Mouse (Mus musculus): Measurements from ENCODE around the gene Trip10. TPM values are rescaled to one million over a fixed set of nuclear protein-coding genes. Genes with fewer than 3 reads are reported as not detected.
A peak's percentile ranks its signal among the peaks of the same experiment; 100 is the strongest.

The Trip10 gene
- total and polyA plus RNA-seq, 3 experiments = 9.8 to 22.0 (median 16.3) TPM

DNA sequence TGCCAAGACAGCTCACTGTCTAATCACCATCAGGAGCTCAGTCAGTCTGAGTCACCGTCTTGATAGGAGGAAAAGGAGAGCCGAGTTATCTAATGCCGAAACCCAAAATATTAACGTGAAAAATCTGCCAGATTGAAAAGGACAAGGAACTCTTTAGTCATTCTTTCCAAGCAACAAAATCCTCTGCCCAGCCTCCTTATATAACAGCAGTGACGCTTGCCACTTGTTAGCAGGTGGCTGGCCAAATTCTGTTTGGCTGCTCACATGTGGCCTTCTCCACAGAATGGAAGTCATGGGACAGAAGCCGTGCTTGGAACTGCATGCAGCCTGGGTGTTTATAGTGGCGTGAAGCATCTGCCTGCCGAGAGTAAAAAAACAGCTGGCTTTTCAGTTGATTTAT lies 10.5 kb downstream of the Trip10 start:
- H3K27me3 ChIP-seq (ENCODE audit: insufficient read depth, low read length) = no peaks in the 10 kb centered on the region
- no peaks in the 10 kb centered on the region for H3K9me3 ChIP-seq (replicated peaks)
- peaks cover 23% of the 10 kb centered on the region for H3K4me1 ChIP-seq (ENCODE audit: insufficient read depth, low read depth, low read length)
- no peak for DNase-seq (ENCODE audit: low spot score)
- TF ChIP-seq GATA1 (IDR thresholded peaks at IDR 0.05; ENCODE audit: borderline replicate concordance, low read length) (no peak), POLR2AphosphoS5 (IDR thresholded peaks at IDR 0.05; ENCODE audit: insufficient replicate concordance, low read depth, low read length) (no peak), GATA2 (IDR thresholded peaks at IDR 0.05; ENCODE audit: borderline replicate concordance, low read depth, low read length) (no peak), TAL1 (conservative IDR thresholded peaks at IDR 0.05; ENCODE audit: low read depth, low read length) (no peak), CTCF (IDR thresholded peaks at IDR 0.05; ENCODE audit: low read depth, low read length) (no peak)
- no peak for ATAC-seq (ENCODE audit: extremely low read depth, insufficient number of reproducible peaks, low FRiP score, poor library complexity, severe bottlenecking)
- H3K4me3 ChIP-seq (ENCODE audit: low read depth, low read length) = no peak overlapping the region
- peaks cover 94% of the 10 kb centered on the region for H3K36me3 ChIP-seq (replicated peaks)

DNA sequence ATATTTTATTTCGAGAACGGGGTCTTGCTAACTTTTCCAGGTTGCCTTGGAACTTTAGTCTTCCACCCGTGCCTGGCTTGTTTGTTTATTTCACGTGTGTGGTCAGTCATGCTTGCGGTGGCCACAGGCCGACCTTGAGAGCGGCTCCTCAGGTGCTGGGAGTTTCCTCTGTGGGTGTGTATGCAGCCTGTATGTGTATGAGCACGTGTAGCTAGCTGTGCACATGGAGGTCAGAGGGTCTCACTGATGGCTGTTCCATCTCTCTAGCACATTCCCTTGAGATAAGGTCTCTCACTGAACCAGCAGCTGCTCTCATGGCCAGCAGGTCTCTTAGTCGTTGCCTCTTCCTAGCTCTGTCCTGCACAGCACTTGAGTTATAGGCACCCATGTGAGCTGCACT lies 11.1 kb downstream of the Trip10 start:
- no peaks in the 10 kb centered on the region for H3K9me3 ChIP-seq (replicated peaks)
- DNase-seq (ENCODE audit: low spot score) = no peak
- ATAC-seq (ENCODE audit: extremely low read depth, insufficient number of reproducible peaks, low FRiP score, poor library complexity, severe bottlenecking) = no peak
- no peaks in the 10 kb centered on the region for H3K27me3 ChIP-seq (ENCODE audit: insufficient read depth, low read length)
- peaks cover 29% of the 10 kb centered on the region for H3K4me1 ChIP-seq (ENCODE audit: insufficient read depth, low read depth, low read length)
- H3K36me3 ChIP-seq (replicated peaks) = peaks cover 89% of the 10 kb centered on the region
- H3K4me3 ChIP-seq (ENCODE audit: low read depth, low read length) = no peak overlapping the region
- no peak for TF ChIP-seq TAL1 (conservative IDR thresholded peaks at IDR 0.05; ENCODE audit: low read depth, low read length)
- TF ChIP-seq POLR2AphosphoS5 (IDR thresholded peaks at IDR 0.05; ENCODE audit: insufficient replicate concordance, low read depth, low read length) = no peak
- TF ChIP-seq CTCF (IDR thresholded peaks at IDR 0.05; ENCODE audit: low read depth, low read length) = no peak
- no peak for TF ChIP-seq GATA1 (IDR thresholded peaks at IDR 0.05; ENCODE audit: borderline replicate concordance, low read length)
- TF ChIP-seq GATA2 (IDR thresholded peaks at IDR 0.05; ENCODE audit: borderline replicate concordance, low read depth, low read length) = no peak

DNA sequence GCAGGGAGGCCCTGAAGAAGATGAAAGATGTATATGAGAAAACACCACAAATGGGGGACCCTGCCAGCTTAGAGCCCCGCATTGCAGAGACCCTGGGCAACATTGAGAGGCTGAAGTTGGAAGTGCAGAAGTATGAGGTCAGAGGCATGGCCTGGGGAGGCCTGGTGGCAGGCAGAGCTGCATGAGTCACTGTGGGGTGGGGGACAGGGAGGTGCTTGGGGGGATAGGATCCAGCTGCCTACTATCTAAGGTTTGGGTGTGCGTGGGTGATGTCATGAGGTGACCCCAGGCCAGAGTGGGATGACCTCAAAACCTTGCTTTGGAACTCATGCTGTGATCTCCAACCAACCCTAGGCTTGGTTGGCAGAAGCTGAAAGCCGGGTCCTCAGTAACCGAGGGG lies 12.0 kb downstream of the Trip10 start:
- H3K4me3 ChIP-seq (ENCODE audit: low read depth, low read length) = no peak overlapping the region
- no peak for ATAC-seq (ENCODE audit: extremely low read depth, insufficient number of reproducible peaks, low FRiP score, poor library complexity, severe bottlenecking)
- H3K36me3 ChIP-seq (replicated peaks) = peaks cover 80% of the 10 kb centered on the region
- H3K4me1 ChIP-seq (ENCODE audit: insufficient read depth, low read depth, low read length) = peaks cover 31% of the 10 kb centered on the region
- peaks cover 2% of the 10 kb centered on the region for H3K27me3 ChIP-seq (ENCODE audit: insufficient read depth, low read length)
- TF ChIP-seq POLR2AphosphoS5 (IDR thresholded peaks at IDR 0.05; ENCODE audit: insufficient replicate concordance, low read depth, low read length) = no peak
- no peak for TF ChIP-seq TAL1 (conservative IDR thresholded peaks at IDR 0.05; ENCODE audit: low read depth, low read length)
- TF ChIP-seq GATA1 (IDR thresholded peaks at IDR 0.05; ENCODE audit: borderline replicate concordance, low read length) = no peak
- no peak for TF ChIP-seq CTCF (IDR thresholded peaks at IDR 0.05; ENCODE audit: low read depth, low read length)
- TF ChIP-seq GATA2 (IDR thresholded peaks at IDR 0.05; ENCODE audit: borderline replicate concordance, low read depth, low read length) = no peak
- H3K9me3 ChIP-seq (replicated peaks) = no peaks in the 10 kb centered on the region
- DNase-seq (ENCODE audit: low spot score) = no peak

DNA sequence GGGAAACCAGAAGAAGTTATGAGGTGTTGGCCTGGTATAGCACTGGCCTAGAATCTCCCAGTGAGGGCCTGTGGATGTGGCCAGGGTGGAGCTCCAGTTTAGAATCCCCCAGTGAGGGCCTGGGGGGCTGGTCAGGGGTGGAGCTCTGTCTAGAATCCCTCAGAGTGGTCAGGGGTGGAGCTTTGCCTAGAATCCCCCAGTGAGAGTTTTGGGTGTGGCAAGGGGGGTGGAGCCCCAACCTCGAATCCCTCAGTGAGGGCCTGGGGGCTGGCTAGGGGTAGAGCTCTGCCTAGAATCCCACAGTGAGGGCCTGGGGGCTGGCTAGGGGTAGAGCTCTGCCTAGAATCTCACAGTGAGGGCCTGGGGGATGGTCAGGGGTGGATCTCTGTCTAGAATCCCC lies 12.5 kb downstream of the Trip10 start:
- H3K4me3 ChIP-seq (ENCODE audit: low read depth, low read length) = no peak overlapping the region
- H3K9me3 ChIP-seq (replicated peaks) = no peaks in the 10 kb centered on the region
- H3K4me1 ChIP-seq (ENCODE audit: insufficient read depth, low read depth, low read length) = peaks cover 26% of the 10 kb centered on the region
- no peak for DNase-seq (ENCODE audit: low spot score)
- peaks cover 75% of the 10 kb centered on the region for H3K36me3 ChIP-seq (replicated peaks)
- peak; percentile 30; the same call in 1 of the 2 replicates for ATAC-seq (ENCODE audit: extremely low read depth, insufficient number of reproducible peaks, low FRiP score, poor library complexity, severe bottlenecking)
- H3K27me3 ChIP-seq (ENCODE audit: insufficient read depth, low read length) = peaks cover 3% of the 10 kb centered on the region
- TF ChIP-seq GATA2 (IDR thresholded peaks at IDR 0.05; ENCODE audit: borderline replicate concordance, low read depth, low read length) (no peak), POLR2AphosphoS5 (IDR thresholded peaks at IDR 0.05; ENCODE audit: insufficient replicate concordance, low read depth, low read length) (no peak), GATA1 (IDR thresholded peaks at IDR 0.05; ENCODE audit: borderline replicate concordance, low read length) (no peak), CTCF (IDR thresholded peaks at IDR 0.05; ENCODE audit: low read depth, low read length) (no peak), TAL1 (conservative IDR thresholded peaks at IDR 0.05; ENCODE audit: low read depth, low read length) (no peak)

DNA sequence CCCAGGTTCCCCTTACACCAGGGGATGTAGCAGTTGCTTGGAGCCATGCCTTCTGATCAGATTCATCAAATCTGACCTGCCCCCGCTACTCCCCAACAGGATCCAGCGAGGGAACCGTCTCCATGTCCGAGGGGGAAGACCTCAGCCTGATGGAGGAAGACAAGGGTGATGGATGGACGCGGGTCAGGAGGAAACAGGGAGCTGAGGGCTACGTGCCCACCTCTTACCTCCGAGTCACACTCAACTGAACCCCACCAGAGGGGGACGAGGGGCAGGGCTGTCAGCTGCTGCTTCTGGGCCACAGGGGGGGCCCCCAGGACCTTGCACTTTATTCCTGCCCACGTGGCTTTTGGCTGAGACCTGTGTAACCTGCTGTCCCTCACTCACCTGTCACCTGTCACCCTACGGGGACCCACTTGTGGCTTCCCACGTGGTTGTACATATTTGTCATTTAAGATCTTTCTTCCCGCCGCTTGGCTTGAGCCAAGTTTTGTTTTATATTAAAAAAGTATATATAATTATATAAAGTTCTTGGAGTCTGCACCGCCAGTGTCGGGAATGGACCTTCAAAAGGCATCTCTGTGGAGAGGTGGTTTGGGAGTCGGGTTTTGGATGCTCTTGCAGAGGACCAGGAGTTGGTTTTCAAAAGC lies 13.8 kb downstream of the Trip10 start:
- Histone ChIP-seq H3K36me3 (replicated peaks) (peaks cover 65% of the 10 kb centered on the region), H3K4me1 (ENCODE audit: insufficient read depth, low read depth, low read length) (peaks cover 26% of the 10 kb centered on the region), H3K4me3 (ENCODE audit: low read depth, low read length) (no peak overlapping the region), H3K27me3 (ENCODE audit: insufficient read depth, low read length) (peaks cover 11% of the 10 kb centered on the region), H3K9me3 (replicated peaks) (no peaks in the 10 kb centered on the region)
- ATAC-seq (ENCODE audit: extremely low read depth, insufficient number of reproducible peaks, low FRiP score, poor library complexity, severe bottlenecking) (no peak), DNase-seq (ENCODE audit: low spot score) (no peak)
- TF ChIP-seq GATA2 (IDR thresholded peaks at IDR 0.05; ENCODE audit: borderline replicate concordance, low read depth, low read length) = no peak
- TF ChIP-seq POLR2AphosphoS5 (IDR thresholded peaks at IDR 0.05; ENCODE audit: insufficient replicate concordance, low read depth, low read length) = no peak
- TF ChIP-seq CTCF (IDR thresholded peaks at IDR 0.05; ENCODE audit: low read depth, low read length) = no peak
- TF ChIP-seq TAL1 (conservative IDR thresholded peaks at IDR 0.05; ENCODE audit: low read depth, low read length) = no peak

DNA sequence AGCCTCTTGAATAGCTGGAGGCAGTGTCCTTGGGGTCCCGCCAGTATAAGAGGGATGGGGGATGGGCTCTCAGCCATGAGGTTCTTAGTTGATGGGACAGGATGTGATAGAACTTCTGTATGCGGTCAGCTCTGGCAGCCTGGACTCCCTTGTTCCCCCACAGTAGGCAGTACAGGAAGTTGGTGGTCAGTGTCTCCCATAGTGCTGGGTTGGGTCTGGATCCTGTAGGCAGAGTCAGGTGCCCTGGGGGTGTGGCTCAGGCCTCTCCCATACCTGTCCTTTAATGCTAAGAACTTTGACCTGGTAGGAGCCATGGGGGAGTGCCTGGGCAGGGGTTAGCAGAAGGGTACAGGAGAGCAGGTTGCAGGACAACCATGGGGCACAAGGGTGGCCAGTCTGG lies 14.9 kb downstream of the Trip10 start:
- H3K27me3 ChIP-seq (ENCODE audit: insufficient read depth, low read length) = peaks cover 18% of the 10 kb centered on the region
- no peak overlapping the region for H3K4me3 ChIP-seq (ENCODE audit: low read depth, low read length)
- ATAC-seq (ENCODE audit: extremely low read depth, insufficient number of reproducible peaks, low FRiP score, poor library complexity, severe bottlenecking) = no peak
- peaks cover 54% of the 10 kb centered on the region for H3K36me3 ChIP-seq (replicated peaks)
- H3K9me3 ChIP-seq (replicated peaks) = no peaks in the 10 kb centered on the region
- peaks cover 26% of the 10 kb centered on the region for H3K4me1 ChIP-seq (ENCODE audit: insufficient read depth, low read depth, low read length)
- DNase-seq (ENCODE audit: low spot score) = no peak
- TF ChIP-seq CTCF (IDR thresholded peaks at IDR 0.05; ENCODE audit: low read depth, low read length) = no peak
- no peak for TF ChIP-seq POLR2AphosphoS5 (IDR thresholded peaks at IDR 0.05; ENCODE audit: insufficient replicate concordance, low read depth, low read length)
- no peak for TF ChIP-seq GATA1 (IDR thresholded peaks at IDR 0.05; ENCODE audit: borderline replicate concordance, low read length)
